Mouse (Mus musculus) liver, embryonic 14.5 days (tissue): Measurements from ENCODE around the gene AL607142.1.

Experiments used
- CTCF ChIP-seq: IDR thresholded peaks from 2 replicates; pipeline ENCODE4 v1.5.1; 2016; ENCODE audit warnings: antibody characterized with exemption, low read depth, control low read depth
- EP300 ChIP-seq: IDR thresholded peaks from 2 replicates; pipeline ENCODE4 v1.6.1; 2016; ENCODE audit warnings: antibody characterized with exemption, low read depth

- TF ChIP-seq CTCF (no peak), EP300 (no peak)
Observed at GRCm38 (mm10) chr4:120052481-120052880, 12.3 kb upstream of the AL607142.1 start.
